Mouse (Mus musculus): ENCODE data around the gene Spata13. TPM values are rescaled to one million over a fixed set of nuclear protein-coding genes. Genes with fewer than 3 reads are reported as not detected.
A peak's percentile ranks its signal among the peaks of the same experiment; 100 is the strongest.

Spata13 gene
- polyA plus RNA-seq, 1 experiment from 2014 or later: 17.1 TPM

- WGBS: 86% methylated on average over 5 of the region's 5 CpGs
Measured at GRCm38 (mm10) chr14:60661281-60661680, 27.5 kb downstream of the Spata13 start.

GRCm38 (mm10) chr14:60663309-60663940, 29.6 kb downstream of the Spata13 start:
- 83% methylated on average over 11 of the region's 11 CpGs for WGBS
- Histone ChIP-seq H3K27ac (ENCODE audit: low read depth, low read length) (no peak overlapping the region), H3K4me2 (ENCODE audit: low read length) (no peak overlapping the region), H3K36me3 (ENCODE audit: control insufficient read depth, insufficient read depth, low read length) (no peaks in the 10 kb centered on the region), H3K9ac (ENCODE audit: low read depth, low read length) (no peak overlapping the region), H3K27me3 (replicated peaks; ENCODE audit: control insufficient read depth, insufficient read depth, low read length) (no peaks in the 10 kb centered on the region), H3K9me3 (ENCODE audit: control insufficient read depth, low read length) (no peaks in the 10 kb centered on the region), H3K4me3 (ENCODE audit: low read length) (no peak overlapping the region), H3K4me1 (ENCODE audit: control insufficient read depth, insufficient read depth, low read depth, low read length) (no peaks in the 10 kb centered on the region; the same call in 1 of the 2 replicates)
- ATAC-seq: no peak

More at GRCm38 (mm10) chr14:60661281-60661680, 27.5 kb downstream of the Spata13 start:
- ATAC-seq: no peak
- Histone ChIP-seq H3K9ac (ENCODE audit: low read depth, low read length) (no peak overlapping the region), H3K4me3 (ENCODE audit: low read length) (no peak overlapping the region), H3K9me3 (ENCODE audit: control insufficient read depth, low read length) (no peaks in the 10 kb centered on the region), H3K36me3 (ENCODE audit: control insufficient read depth, insufficient read depth, low read length) (no peaks in the 10 kb centered on the region), H3K4me1 (ENCODE audit: control insufficient read depth, insufficient read depth, low read depth, low read length) (peaks cover 3% of the 10 kb centered on the region), H3K4me2 (ENCODE audit: low read length) (no peak overlapping the region), H3K27me3 (replicated peaks; ENCODE audit: control insufficient read depth, insufficient read depth, low read length) (no peaks in the 10 kb centered on the region), H3K27ac (ENCODE audit: low read depth, low read length) (no peak overlapping the region)

- no peak overlapping the region for H3K9ac ChIP-seq (ENCODE audit: low read depth, low read length)
- H3K36me3 ChIP-seq (ENCODE audit: control insufficient read depth, insufficient read depth, low read length): no peaks in the 10 kb centered on the region
- H3K27me3 ChIP-seq (replicated peaks; ENCODE audit: control insufficient read depth, insufficient read depth, low read length): no peaks in the 10 kb centered on the region
- H3K4me3 ChIP-seq (ENCODE audit: low read length): no peak overlapping the region
- H3K9me3 ChIP-seq (ENCODE audit: control insufficient read depth, low read length): no peaks in the 10 kb centered on the region
- peak; percentile 73; the same call in 1 of the 2 replicates for ATAC-seq
- WGBS: 33% methylated on average over 4 of the region's 4 CpGs
- H3K27ac ChIP-seq (ENCODE audit: low read depth, low read length): no peak overlapping the region
- no peaks in the 10 kb centered on the region; the same call in 1 of the 2 replicates for H3K4me1 ChIP-seq (ENCODE audit: control insufficient read depth, insufficient read depth, low read depth, low read length)
- no peak overlapping the region for H3K4me2 ChIP-seq (ENCODE audit: low read length)
Measured at GRCm38 (mm10) chr14:60664641-60665040, 30.8 kb downstream of the Spata13 start.

- H3K36me3 ChIP-seq (ENCODE audit: control insufficient read depth, insufficient read depth, low read length): no peaks in the 10 kb centered on the region
- 73% methylated on average over 6 of the region's 6 CpGs for WGBS
- H3K27ac ChIP-seq (ENCODE audit: low read depth, low read length): no peak overlapping the region
- ATAC-seq: no peak
- H3K9ac ChIP-seq (ENCODE audit: low read depth, low read length): no peak overlapping the region
- H3K4me1 ChIP-seq (ENCODE audit: control insufficient read depth, insufficient read depth, low read depth, low read length): no peaks in the 10 kb centered on the region; the same call in none of the 2 replicates
- H3K4me2 ChIP-seq (ENCODE audit: low read length): no peak overlapping the region
- no peak overlapping the region for H3K4me3 ChIP-seq (ENCODE audit: low read length)
- no peaks in the 10 kb centered on the region for H3K27me3 ChIP-seq (replicated peaks; ENCODE audit: control insufficient read depth, insufficient read depth, low read length)
- no peaks in the 10 kb centered on the region for H3K9me3 ChIP-seq (ENCODE audit: control insufficient read depth, low read length)
Measured at GRCm38 (mm10) chr14:60665263-60665662, 31.5 kb downstream of the Spata13 start.

GRCm38 (mm10) chr14:60666252-60666651, 32.5 kb downstream of the Spata13 start:
- Histone ChIP-seq H3K4me3 (ENCODE audit: low read length) (no peak overlapping the region), H3K4me2 (ENCODE audit: low read length) (no peak overlapping the region), H3K9ac (ENCODE audit: low read depth, low read length) (no peak overlapping the region), H3K27ac (ENCODE audit: low read depth, low read length) (no peak overlapping the region), H3K4me1 (ENCODE audit: control insufficient read depth, insufficient read depth, low read depth, low read length) (peaks cover 6% of the 10 kb centered on the region), H3K27me3 (replicated peaks; ENCODE audit: control insufficient read depth, insufficient read depth, low read length) (no peaks in the 10 kb centered on the region), H3K9me3 (ENCODE audit: control insufficient read depth, low read length) (no peaks in the 10 kb centered on the region), H3K36me3 (ENCODE audit: control insufficient read depth, insufficient read depth, low read length) (no peaks in the 10 kb centered on the region)
- no peak for ATAC-seq
- WGBS: 84% methylated on average over 7 of the region's 7 CpGs

- H3K27ac ChIP-seq (ENCODE audit: low read depth, low read length): 0 out of 2 replicates have a peak overlapping the region, but pooled peaks have one; percentile 34
- H3K36me3 ChIP-seq (ENCODE audit: control insufficient read depth, insufficient read depth, low read length): no peaks in the 10 kb centered on the region
- H3K9ac ChIP-seq (ENCODE audit: low read depth, low read length): no peak overlapping the region
- peak; percentile 32; the same call in 1 of the 2 replicates for ATAC-seq
- no peak overlapping the region for H3K4me2 ChIP-seq (ENCODE audit: low read length)
- no peaks in the 10 kb centered on the region for H3K27me3 ChIP-seq (replicated peaks; ENCODE audit: control insufficient read depth, insufficient read depth, low read length)
- WGBS: 22% methylated on average over 7 of the region's 7 CpGs
- H3K9me3 ChIP-seq (ENCODE audit: control insufficient read depth, low read length): no peaks in the 10 kb centered on the region
- H3K4me3 ChIP-seq (ENCODE audit: low read length): no peak overlapping the region
- H3K4me1 ChIP-seq (ENCODE audit: control insufficient read depth, insufficient read depth, low read depth, low read length): peaks cover 11% of the 10 kb centered on the region
Measured at GRCm38 (mm10) chr14:60670191-60670590, 36.4 kb downstream of the Spata13 start.

GRCm38 (mm10) chr14:60671504-60671903, 37.7 kb downstream of the Spata13 start:
- H3K9me3 ChIP-seq (ENCODE audit: control insufficient read depth, low read length): no peaks in the 10 kb centered on the region
- H3K4me1 ChIP-seq (ENCODE audit: control insufficient read depth, insufficient read depth, low read depth, low read length): peaks cover 11% of the 10 kb centered on the region
- H3K4me3 ChIP-seq (ENCODE audit: low read length): no peak overlapping the region
- 0 out of 2 replicates have a peak, but pooled peaks have one; percentile 20 for ATAC-seq
- no peak overlapping the region for H3K9ac ChIP-seq (ENCODE audit: low read depth, low read length)
- no peaks in the 10 kb centered on the region for H3K27me3 ChIP-seq (replicated peaks; ENCODE audit: control insufficient read depth, insufficient read depth, low read length)
- H3K27ac ChIP-seq (ENCODE audit: low read depth, low read length): no peak overlapping the region
- no peak overlapping the region for H3K4me2 ChIP-seq (ENCODE audit: low read length)
- WGBS: 52% methylated on average over 2 of the region's 2 CpGs
- no peaks in the 10 kb centered on the region for H3K36me3 ChIP-seq (ENCODE audit: control insufficient read depth, insufficient read depth, low read length)

GRCm38 (mm10) chr14:60675697-60676096, 41.9 kb downstream of the Spata13 start:
- Histone ChIP-seq H3K36me3 (ENCODE audit: control insufficient read depth, insufficient read depth, low read length) (no peaks in the 10 kb centered on the region), H3K9ac (ENCODE audit: low read depth, low read length) (no peak overlapping the region), H3K27me3 (replicated peaks; ENCODE audit: control insufficient read depth, insufficient read depth, low read length) (no peaks in the 10 kb centered on the region), H3K4me2 (ENCODE audit: low read length) (no peak overlapping the region), H3K4me1 (ENCODE audit: control insufficient read depth, insufficient read depth, low read depth, low read length) (peaks cover 9% of the 10 kb centered on the region), H3K4me3 (ENCODE audit: low read length) (no peak overlapping the region), H3K27ac (ENCODE audit: low read depth, low read length) (no peak overlapping the region), H3K9me3 (ENCODE audit: control insufficient read depth, low read length) (no peaks in the 10 kb centered on the region)
- no peak for ATAC-seq
- 86% methylated on average over 4 of the region's 4 CpGs for WGBS

- no peaks in the 10 kb centered on the region for H3K9me3 ChIP-seq (ENCODE audit: control insufficient read depth, low read length)
- WGBS: 88% methylated on average over 2 of the region's 2 CpGs
- ATAC-seq: no peak
- no peaks in the 10 kb centered on the region for H3K36me3 ChIP-seq (ENCODE audit: control insufficient read depth, insufficient read depth, low read length)
- H3K9ac ChIP-seq (ENCODE audit: low read depth, low read length): no peak overlapping the region
- no peaks in the 10 kb centered on the region for H3K27me3 ChIP-seq (replicated peaks; ENCODE audit: control insufficient read depth, insufficient read depth, low read length)
- H3K4me3 ChIP-seq (ENCODE audit: low read length): no peak overlapping the region
- H3K4me1 ChIP-seq (ENCODE audit: control insufficient read depth, insufficient read depth, low read depth, low read length): no peaks in the 10 kb centered on the region
- H3K27ac ChIP-seq (ENCODE audit: low read depth, low read length): no peak overlapping the region
- H3K4me2 ChIP-seq (ENCODE audit: low read length): no peak overlapping the region
Measured at GRCm38 (mm10) chr14:60676625-60677314, 43.0 kb downstream of the Spata13 start.

Data from hindbrain, embryonic 16.5 days (tissue).